Mouse (Mus musculus) urinary bladder, adult 2 months (tissue): Measurements from ENCODE around the gene Gm20403. TPM values are rescaled to one million over a fixed set of nuclear protein-coding genes. Genes with fewer than 3 reads are reported as not detected.

Source experiments
- polyA plus RNA-seq: library from polyadenylated mRNA; depleted of rRNA; stranded (reverse); fragments of >200 nt; gene quantifications from 2 replicates; pipeline ENCODE4 v1.2.3, GENCODE M21; 2012; rRNA removed

Gm20403 gene
- polyA plus RNA-seq, 1 experiment = not detected

Other genes with a start within 250 kb of the Gm20403 start
- gene Snx6, start 190.8 kb downstream of the Gm20403 start, polyA plus RNA-seq = 60.7 and 68.1 TPM in 2 replicates
- gene Cfl2, start 123.7 kb downstream of the Gm20403 start, polyA plus RNA-seq = 107 and 161 TPM in 2 replicates
- 7.1 and 9.8 TPM in 2 replicates for gene Baz1a, start 27.8 kb upstream of the Gm20403 start, polyA plus RNA-seq
- 17.9 and 21.2 TPM in 2 replicates for gene 2700097O09Rik, start 93.6 kb upstream of the Gm20403 start, polyA plus RNA-seq
- gene Srp54a, start 93.7 kb upstream of the Gm20403 start, polyA plus RNA-seq = 62.8 and 78.5 TPM in 2 replicates
- gene Fam177a, start 137.9 kb upstream of the Gm20403 start, polyA plus RNA-seq = 27.9 and 31.6 TPM in 2 replicates
- 30.0 and 32.3 TPM in 2 replicates for gene Srp54b, start 168.6 kb upstream of the Gm20403 start, polyA plus RNA-seq
- not detected in 2 replicates for gene 1700047I17Rik2, start 213.1 kb upstream of the Gm20403 start, polyA plus RNA-seq
- 51.7 and 52.6 TPM in 2 replicates for gene Srp54c, start 243.6 kb upstream of the Gm20403 start, polyA plus RNA-seq